Mouse (Mus musculus): ENCODE data around the gene Ppp2r5a. TPM values are rescaled to one million over a fixed set of nuclear protein-coding genes. Genes with fewer than 3 reads are reported as not detected.
A peak's percentile ranks its signal among the peaks of the same experiment; 100 is the strongest.

The Ppp2r5a gene
- polyA plus RNA-seq, 1 experiment from 2014 or later: 17.8 TPM

- Histone ChIP-seq H3K4me2 (peak overlapping the region; percentile 84), H3K36me3 (no peaks in the 10 kb centered on the region), H3K9ac (peak overlapping the region; percentile 86), H3K27me3 (no peaks in the 10 kb centered on the region), H3K4me3 (replicated peaks) (peak overlapping the region; percentile 92), H3K27ac (peak overlapping the region; percentile 98), H3K4me1 (peaks cover 21% of the 10 kb centered on the region), H3K9me3 (replicated peaks) (no peaks in the 10 kb centered on the region)
- no peak for ATAC-seq (replicated peaks; ENCODE audit: low FRiP score)
- WGBS: under 1% methylated on average over 43 of the region's 43 CpGs
These were observed 7.1 kb downstream of the Ppp2r5a start for GRCm38 (mm10) chr1:191395871-191396433.

GRCm38 (mm10) chr1:191395200-191395599 is 7.9 kb downstream of the Ppp2r5a start:
- H3K27ac ChIP-seq: no peak overlapping the region
- peak overlapping the region; percentile 92 for H3K4me3 ChIP-seq (replicated peaks)
- peak overlapping the region; percentile 86 for H3K9ac ChIP-seq
- H3K9me3 ChIP-seq (replicated peaks): no peaks in the 10 kb centered on the region
- no peaks in the 10 kb centered on the region for H3K36me3 ChIP-seq
- 47% methylated on average over 1 of the region's 1 CpGs for WGBS
- H3K4me1 ChIP-seq: peaks cover 21% of the 10 kb centered on the region
- no peaks in the 10 kb centered on the region for H3K27me3 ChIP-seq
- ATAC-seq (replicated peaks; ENCODE audit: low FRiP score): no peak
- H3K4me2 ChIP-seq: peak overlapping the region; percentile 84

GRCm38 (mm10) chr1:191394126-191394525 is 8.9 kb downstream of the Ppp2r5a start:
- Histone ChIP-seq H3K27me3 (no peaks in the 10 kb centered on the region), H3K9me3 (replicated peaks) (no peaks in the 10 kb centered on the region), H3K4me2 (peak overlapping the region; percentile 84), H3K36me3 (no peaks in the 10 kb centered on the region), H3K4me1 (peaks cover 21% of the 10 kb centered on the region), H3K27ac (no peak overlapping the region), H3K9ac (no peak overlapping the region), H3K4me3 (replicated peaks) (peak overlapping the region; percentile 21; the same call in 1 of the 2 replicates)
- WGBS: 51% methylated on average over 2 of the region's 2 CpGs
- ATAC-seq (replicated peaks; ENCODE audit: low FRiP score): no peak

GRCm38 (mm10) chr1:191393536-191393935 is 9.5 kb downstream of the Ppp2r5a start:
- WGBS: 81% methylated on average over 3 of the region's 3 CpGs
- H3K9ac ChIP-seq: no peak overlapping the region
- no peak overlapping the region for H3K4me3 ChIP-seq (replicated peaks)
- no peaks in the 10 kb centered on the region for H3K9me3 ChIP-seq (replicated peaks)
- no peak for ATAC-seq (replicated peaks; ENCODE audit: low FRiP score)
- no peak overlapping the region for H3K4me2 ChIP-seq
- no peaks in the 10 kb centered on the region for H3K36me3 ChIP-seq
- no peak overlapping the region for H3K27ac ChIP-seq
- no peaks in the 10 kb centered on the region for H3K27me3 ChIP-seq
- H3K4me1 ChIP-seq: peaks cover 21% of the 10 kb centered on the region

- Histone ChIP-seq H3K9me3 (replicated peaks) (no peaks in the 10 kb centered on the region), H3K4me3 (replicated peaks) (no peak overlapping the region), H3K27me3 (no peaks in the 10 kb centered on the region), H3K4me2 (no peak overlapping the region), H3K9ac (no peak overlapping the region), H3K36me3 (no peaks in the 10 kb centered on the region), H3K27ac (no peak overlapping the region), H3K4me1 (peaks cover 19% of the 10 kb centered on the region)
- 17% methylated on average over 3 of the region's 3 CpGs for WGBS
- peak; percentile 57; the same call in 1 of the 2 replicates for ATAC-seq (replicated peaks; ENCODE audit: low FRiP score)
These were observed 11.8 kb downstream of the Ppp2r5a start for GRCm38 (mm10) chr1:191391311-191391710.

- 0 out of 2 replicates have a peak, but pooled peaks cover 3% of the 10 kb centered on the region for H3K36me3 ChIP-seq
- no peak overlapping the region for H3K4me3 ChIP-seq (replicated peaks)
- WGBS: 89% methylated on average over 10 of the region's 10 CpGs
- ATAC-seq (replicated peaks; ENCODE audit: low FRiP score): no peak
- no peaks in the 10 kb centered on the region for H3K4me1 ChIP-seq
- H3K9ac ChIP-seq: no peak overlapping the region
- no peaks in the 10 kb centered on the region for H3K27me3 ChIP-seq
- H3K4me2 ChIP-seq: no peak overlapping the region
- no peaks in the 10 kb centered on the region for H3K9me3 ChIP-seq (replicated peaks)
- no peak overlapping the region for H3K27ac ChIP-seq
These were observed 18.2 kb downstream of the Ppp2r5a start for GRCm38 (mm10) chr1:191384786-191385430.

GRCm38 (mm10) chr1:191381955-191382736 is 20.9 kb downstream of the Ppp2r5a start:
- no peak for ATAC-seq (replicated peaks; ENCODE audit: low FRiP score)
- Histone ChIP-seq H3K4me2 (no peak overlapping the region), H3K27ac (no peak overlapping the region), H3K9ac (no peak overlapping the region), H3K4me3 (replicated peaks) (no peak overlapping the region), H3K36me3 (0 out of 2 replicates have a peak, but pooled peaks cover 3% of the 10 kb centered on the region), H3K9me3 (replicated peaks) (no peaks in the 10 kb centered on the region), H3K27me3 (no peaks in the 10 kb centered on the region), H3K4me1 (no peaks in the 10 kb centered on the region)
- WGBS: 83% methylated on average over 11 of the region's 11 CpGs

- no peaks in the 10 kb centered on the region for H3K27me3 ChIP-seq
- H3K9ac ChIP-seq: no peak overlapping the region
- H3K27ac ChIP-seq: no peak overlapping the region
- no peaks in the 10 kb centered on the region for H3K4me1 ChIP-seq
- WGBS: 89% methylated on average over 3 of the region's 3 CpGs
- ATAC-seq (replicated peaks; ENCODE audit: low FRiP score): no peak
- no peak overlapping the region for H3K4me3 ChIP-seq (replicated peaks)
- H3K9me3 ChIP-seq (replicated peaks): no peaks in the 10 kb centered on the region
- 0 out of 2 replicates have a peak, but pooled peaks cover 3% of the 10 kb centered on the region for H3K36me3 ChIP-seq
- no peak overlapping the region for H3K4me2 ChIP-seq
These were observed 22.2 kb downstream of the Ppp2r5a start for GRCm38 (mm10) chr1:191380843-191381242.

GRCm38 (mm10) chr1:191378080-191378479 is 25.0 kb downstream of the Ppp2r5a start:
- 94% methylated on average over 2 of the region's 2 CpGs for WGBS
- no peak for ATAC-seq (replicated peaks; ENCODE audit: low FRiP score)
- no peaks in the 10 kb centered on the region for H3K27me3 ChIP-seq

GRCm38 (mm10) chr1:191375644-191375998 is 27.5 kb downstream of the Ppp2r5a start:
- no peak overlapping the region for H3K27ac ChIP-seq
- H3K9ac ChIP-seq: no peak overlapping the region
- H3K27me3 ChIP-seq: no peaks in the 10 kb centered on the region
- no peaks in the 10 kb centered on the region for H3K4me1 ChIP-seq
- no peak overlapping the region for H3K4me2 ChIP-seq
- no peak overlapping the region for H3K4me3 ChIP-seq (replicated peaks)
- peaks cover 13% of the 10 kb centered on the region; the same call in 1 of the 2 replicates for H3K36me3 ChIP-seq
- no peak for ATAC-seq (replicated peaks; ENCODE audit: low FRiP score)
- no peaks in the 10 kb centered on the region for H3K9me3 ChIP-seq (replicated peaks)
- 88% methylated on average over 5 of the region's 5 CpGs for WGBS

More at GRCm38 (mm10) chr1:191378080-191378479, 25.0 kb downstream of the Ppp2r5a start:
- Histone ChIP-seq H3K27ac (no peak overlapping the region), H3K9me3 (replicated peaks) (no peaks in the 10 kb centered on the region), H3K36me3 (no peaks in the 10 kb centered on the region), H3K4me1 (no peaks in the 10 kb centered on the region), H3K9ac (no peak overlapping the region), H3K4me2 (no peak overlapping the region), H3K4me3 (replicated peaks) (no peak overlapping the region)

- ATAC-seq (replicated peaks; ENCODE audit: low FRiP score): no peak
- H3K9me3 ChIP-seq (replicated peaks): no peaks in the 10 kb centered on the region
- H3K4me3 ChIP-seq (replicated peaks): no peak overlapping the region
- no peak overlapping the region for H3K9ac ChIP-seq
- no peak overlapping the region for H3K4me2 ChIP-seq
- no peaks in the 10 kb centered on the region for H3K4me1 ChIP-seq
- no peaks in the 10 kb centered on the region for H3K27me3 ChIP-seq
- 89% methylated on average over 10 of the region's 10 CpGs for WGBS
- H3K36me3 ChIP-seq: peaks cover 14% of the 10 kb centered on the region; the same call in 1 of the 2 replicates
- H3K27ac ChIP-seq: no peak overlapping the region
These were observed 28.0 kb downstream of the Ppp2r5a start for GRCm38 (mm10) chr1:191374993-191375643.

- H3K9ac ChIP-seq: no peak overlapping the region
- H3K4me3 ChIP-seq (replicated peaks): no peak overlapping the region
- no peak overlapping the region for H3K4me2 ChIP-seq
- H3K9me3 ChIP-seq (replicated peaks): no peaks in the 10 kb centered on the region
- peaks cover 32% of the 10 kb centered on the region for H3K36me3 ChIP-seq
- H3K27ac ChIP-seq: no peak overlapping the region
- no peak for ATAC-seq (replicated peaks; ENCODE audit: low FRiP score)
- H3K27me3 ChIP-seq: no peaks in the 10 kb centered on the region
- no peaks in the 10 kb centered on the region for H3K4me1 ChIP-seq
These were observed 33.9 kb downstream of the Ppp2r5a start for GRCm38 (mm10) chr1:191369140-191369539.
